Mouse (Mus musculus) retina, postnatal 7 days (tissue): ENCODE measurements around the gene Slc43a3.
"Not testable (repeated sequence)": the region's sequence is repeated elsewhere in the genome, so short reads cannot be mapped to it uniquely, and the experiment has no call there.

Source experiments
- DNase-seq: peaks from one replicate; pipeline ENCODE4 v3.0.0-alpha.2; 2012; ENCODE audit warnings: low read depth, low spot score

Slc43a3 gene

DNA sequence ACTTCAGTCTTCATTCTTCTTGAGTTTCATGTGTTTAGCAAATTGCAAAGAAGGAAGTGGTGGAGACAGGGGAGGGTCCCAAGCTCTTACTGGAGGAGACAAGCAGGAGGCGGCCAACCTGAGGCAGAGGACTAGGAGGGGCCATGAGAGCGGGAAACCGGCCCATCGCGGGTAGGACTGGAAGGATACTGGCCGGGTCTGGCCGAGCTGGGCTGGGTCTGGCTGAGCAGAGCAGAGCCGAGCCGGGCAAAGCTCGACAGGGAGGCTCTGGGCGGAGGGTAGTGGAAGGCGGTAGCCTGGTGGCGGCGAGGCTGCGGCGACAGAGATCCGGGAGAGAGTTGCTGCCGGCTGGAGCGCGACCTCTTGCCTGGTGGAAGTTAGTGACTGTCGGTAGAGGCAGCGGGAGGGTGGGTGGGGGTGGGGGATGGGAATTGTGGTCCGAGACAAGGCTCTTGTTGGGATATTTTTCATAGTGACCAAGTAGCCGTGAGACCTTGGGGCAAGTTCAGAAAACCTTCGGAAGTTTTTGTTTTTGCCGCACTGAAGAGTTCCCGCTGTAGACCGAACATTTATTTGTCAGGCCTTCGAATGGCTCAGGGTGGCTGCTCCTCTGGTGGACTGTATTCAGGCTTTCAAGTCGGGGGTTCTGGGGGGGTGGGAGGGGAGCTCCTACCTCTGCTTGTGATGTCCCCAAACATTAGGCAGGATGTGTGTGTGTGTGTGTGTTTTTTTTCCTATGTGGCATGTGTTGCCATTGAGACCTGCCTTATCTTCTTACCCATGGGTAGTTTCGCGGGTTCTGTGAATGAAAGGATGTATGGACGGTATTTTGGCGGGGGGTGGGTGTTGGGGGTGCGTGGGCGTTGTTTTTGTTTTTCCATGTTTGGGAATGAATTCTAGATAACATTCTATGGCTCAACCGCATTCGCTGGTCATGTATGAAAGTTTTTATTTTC, at the start of gene Slc43a3:
Gene Slc43a3, plus strand, starts transcription at position 106 of the 956 bp plus-strand sequence.
- no peak for DNase-seq

DNA sequence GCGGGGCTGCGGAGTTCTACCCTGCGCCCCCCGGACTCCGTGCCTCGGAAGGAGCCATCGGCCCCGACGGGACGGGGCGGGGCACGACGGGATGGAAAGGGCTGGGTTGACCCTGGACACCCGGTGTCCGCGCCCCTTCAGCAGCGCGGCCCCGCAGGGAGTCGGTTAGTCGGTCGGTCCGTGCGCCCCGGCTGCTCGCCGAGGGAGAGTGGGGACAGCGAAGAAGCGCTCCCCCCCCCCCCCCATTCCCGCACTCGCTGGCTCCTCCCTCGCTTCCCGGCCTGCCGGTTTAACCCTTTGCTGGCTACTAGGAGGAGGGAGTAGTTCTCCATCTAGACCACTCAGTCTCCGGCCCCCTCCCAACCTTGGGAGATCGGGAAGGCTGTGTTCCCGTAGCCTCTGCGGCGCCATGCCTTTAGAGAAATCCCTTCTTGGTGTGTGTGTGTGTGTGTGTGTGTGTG, 49.5 kb upstream of the Slc43a3 start:
- DNase-seq: no peak

DNA sequence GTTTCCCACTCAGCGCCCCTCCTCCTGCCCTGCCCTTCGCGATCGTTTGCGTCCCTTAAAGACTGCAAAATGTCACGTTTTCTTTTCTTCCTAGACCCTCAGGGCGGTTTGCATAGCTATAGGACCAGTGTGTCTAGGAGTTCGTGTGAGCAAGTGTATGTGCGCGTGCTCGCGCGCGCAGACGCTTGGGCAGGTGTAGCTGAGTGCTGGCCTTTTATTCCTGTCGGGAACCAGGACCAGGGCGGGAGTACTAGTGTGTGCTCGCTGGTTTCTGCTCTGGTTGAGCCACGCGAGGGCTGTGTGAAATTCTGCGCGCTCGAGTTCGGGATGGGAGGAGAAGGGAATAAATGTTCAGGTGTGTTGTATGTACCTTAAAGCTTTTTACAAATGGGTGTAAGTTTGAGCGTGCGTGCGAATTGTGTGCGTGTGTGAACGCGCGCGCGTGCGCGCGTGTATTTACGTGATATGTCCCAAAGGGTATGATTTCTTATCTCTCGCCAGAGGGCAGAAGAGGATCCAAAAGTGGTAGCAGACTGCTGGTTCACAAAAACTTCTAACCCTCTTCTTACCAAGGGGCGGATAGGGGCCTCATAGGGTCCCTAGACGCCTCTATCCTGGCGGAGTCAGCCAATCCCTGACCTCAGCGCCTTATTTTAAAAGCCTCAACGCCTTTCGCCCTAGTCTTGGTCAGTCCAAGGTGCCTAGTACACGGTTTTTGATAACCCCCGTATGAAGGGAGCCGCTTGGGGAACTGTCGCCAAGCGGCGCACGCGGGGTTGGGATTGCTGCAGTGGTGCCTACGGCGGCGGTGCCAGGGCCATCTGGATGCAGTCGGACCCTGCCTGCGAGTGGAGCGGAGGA, 48.7 kb upstream of the Slc43a3 start:
- no peak for DNase-seq

DNA sequence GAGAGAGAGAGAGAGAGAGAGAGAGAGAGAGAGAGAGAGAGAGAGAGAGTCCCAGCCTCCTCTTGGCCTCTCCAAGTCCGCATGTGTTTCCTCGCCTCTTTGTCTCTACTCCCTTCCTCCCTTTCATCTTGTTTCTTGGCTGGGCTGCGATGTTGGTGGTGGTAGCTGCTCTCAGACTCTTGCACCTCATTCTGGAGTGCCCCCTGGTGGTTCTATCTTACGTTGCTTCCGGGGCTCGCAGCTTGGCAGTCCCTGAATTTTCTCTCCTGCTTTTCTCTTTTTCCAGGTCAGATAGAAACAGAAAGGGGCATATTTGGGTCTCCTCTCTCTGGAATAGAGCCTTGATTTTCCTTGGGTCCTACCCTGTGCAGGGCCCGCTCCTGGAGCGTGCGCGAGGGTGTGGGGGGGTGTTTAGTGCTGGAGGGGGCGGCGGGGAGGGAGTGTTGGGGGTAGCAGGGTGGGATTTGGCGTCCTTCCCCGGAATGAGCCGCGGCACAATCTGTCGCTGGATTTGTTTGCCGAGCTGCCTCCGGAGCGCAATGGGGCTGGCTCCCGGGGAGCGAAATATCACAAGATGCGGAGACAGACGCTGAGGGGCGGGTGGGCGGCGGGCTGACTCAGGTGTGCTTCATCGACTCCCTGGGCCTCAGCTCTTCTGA, 47.6 kb upstream of the Slc43a3 start:
- DNase-seq: peak; percentile 75

DNA sequence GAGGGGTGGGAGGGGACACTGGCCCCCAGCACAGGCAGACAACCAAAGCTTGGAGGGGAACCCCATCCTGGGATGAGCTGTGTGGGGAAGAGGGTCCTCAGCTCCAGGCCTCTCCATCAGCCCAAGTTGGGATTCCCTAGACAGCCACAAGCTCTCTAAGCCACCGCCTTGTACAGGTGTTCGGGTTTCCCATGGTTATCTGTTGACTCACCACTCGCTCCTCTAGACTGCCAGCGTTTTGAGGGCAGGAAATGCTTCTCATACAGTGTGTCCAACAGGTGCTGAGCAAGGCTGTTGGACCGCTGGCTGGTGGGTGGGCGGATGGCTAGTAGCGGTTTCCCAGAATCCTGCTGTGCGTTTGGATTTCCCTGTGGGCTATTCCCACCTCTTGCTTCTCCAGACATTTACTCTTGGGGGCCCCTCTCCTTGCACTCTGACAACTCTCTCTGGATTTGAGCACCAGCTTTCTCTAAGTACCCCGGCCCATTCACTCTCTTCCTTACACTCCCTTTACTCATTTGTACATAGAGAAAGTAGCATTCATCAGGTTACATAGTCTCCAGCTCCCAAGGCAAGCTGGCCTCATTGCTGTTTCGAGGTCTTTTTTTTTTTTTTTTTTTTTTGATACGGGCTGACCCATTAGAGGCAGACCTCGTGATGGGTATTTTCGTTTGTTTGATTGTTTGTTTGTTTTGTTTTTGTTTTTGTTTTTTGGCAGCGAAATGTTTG, 46.9 kb upstream of the Slc43a3 start:
- no peak for DNase-seq

DNA sequence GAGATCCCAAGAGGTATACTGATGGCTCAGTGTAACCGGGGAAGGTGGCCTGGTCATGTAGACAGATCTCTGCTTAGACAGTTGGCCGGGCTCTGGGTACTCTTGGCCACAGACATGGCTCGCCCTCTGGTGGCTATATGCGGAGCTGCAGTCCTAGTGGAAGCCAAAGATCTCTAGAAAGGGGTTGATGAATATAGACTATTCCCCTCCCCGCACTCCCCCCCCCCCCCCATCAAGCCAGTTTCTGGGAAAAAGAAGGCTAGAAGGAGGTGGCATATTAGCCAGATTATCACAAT, 46.4 kb upstream of the Slc43a3 start:
- DNase-seq: peak; percentile 70

DNA sequence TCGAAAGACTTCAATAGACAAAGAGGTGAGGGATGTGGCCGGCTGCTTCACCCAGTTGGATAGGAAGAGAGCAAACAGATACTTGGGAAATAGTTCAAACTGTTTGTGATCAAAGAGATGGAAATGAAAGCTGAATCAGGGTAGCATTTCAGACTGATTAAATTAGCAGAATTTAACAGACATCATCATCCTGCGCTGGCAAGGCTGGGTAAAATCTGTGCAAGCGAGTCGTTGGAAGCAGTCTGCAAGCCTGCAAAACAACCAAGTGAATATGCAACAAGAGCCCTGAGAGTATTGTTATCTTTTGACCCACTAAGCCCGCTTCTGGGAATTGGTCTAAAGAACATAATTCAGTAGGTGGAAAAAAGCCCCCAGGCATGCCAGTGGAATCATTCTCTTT, 43.0 kb upstream of the Slc43a3 start:
- no peak for DNase-seq

DNA sequence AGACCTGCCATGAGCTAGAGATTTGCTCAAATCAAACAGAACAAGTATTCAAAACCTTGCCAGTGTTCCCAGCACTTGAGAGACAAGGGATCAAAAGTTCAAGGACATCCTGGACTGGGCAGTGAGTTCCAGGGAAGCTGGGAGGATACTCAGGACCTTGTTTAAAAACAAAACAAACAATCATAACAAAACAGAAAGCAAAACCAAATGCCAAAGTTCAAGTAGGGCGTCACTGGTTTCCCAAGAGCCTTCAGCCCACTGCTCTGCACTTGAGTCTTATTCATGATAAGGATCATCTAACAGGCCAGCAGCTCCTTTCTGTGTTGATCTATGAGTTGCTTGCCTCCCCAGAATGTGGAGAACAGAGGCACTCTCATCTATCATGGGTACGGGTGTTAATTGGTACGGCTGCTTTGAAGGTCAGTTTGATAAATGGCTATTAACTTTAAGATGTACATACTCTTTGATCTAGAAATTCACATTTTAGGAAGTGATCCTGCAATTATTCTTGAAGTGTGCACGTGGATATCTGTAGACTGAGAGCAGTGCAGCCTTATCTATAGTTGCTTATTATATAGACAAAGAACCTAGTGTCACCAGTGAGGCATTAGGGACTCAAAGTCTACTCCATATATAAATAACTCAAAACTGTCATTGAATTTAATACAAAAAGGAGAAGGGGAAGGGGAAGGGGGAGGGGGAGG, 40.7 kb upstream of the Slc43a3 start:
- no peak for DNase-seq

DNA sequence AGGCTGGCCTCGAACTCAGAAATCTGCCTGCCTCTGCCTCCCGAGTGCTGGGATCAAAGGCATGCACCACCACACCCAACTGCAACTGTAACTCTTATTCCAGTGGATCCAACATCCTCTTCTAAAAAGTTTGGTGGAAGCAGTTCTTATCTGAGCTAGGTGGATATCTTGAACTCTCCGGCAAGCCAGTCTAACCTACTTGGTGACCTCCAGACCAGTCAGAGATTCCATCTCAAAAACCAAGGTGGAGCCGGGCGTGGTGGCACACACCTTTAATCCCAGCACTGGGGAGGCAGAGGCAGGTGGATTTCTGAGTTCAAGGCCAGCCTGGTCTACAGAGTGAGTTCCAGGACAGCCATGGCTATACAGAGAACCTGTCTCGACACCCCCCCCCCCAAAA, 39.7 kb upstream of the Slc43a3 start:
- not testable (repeated sequence) for DNase-seq

DNA sequence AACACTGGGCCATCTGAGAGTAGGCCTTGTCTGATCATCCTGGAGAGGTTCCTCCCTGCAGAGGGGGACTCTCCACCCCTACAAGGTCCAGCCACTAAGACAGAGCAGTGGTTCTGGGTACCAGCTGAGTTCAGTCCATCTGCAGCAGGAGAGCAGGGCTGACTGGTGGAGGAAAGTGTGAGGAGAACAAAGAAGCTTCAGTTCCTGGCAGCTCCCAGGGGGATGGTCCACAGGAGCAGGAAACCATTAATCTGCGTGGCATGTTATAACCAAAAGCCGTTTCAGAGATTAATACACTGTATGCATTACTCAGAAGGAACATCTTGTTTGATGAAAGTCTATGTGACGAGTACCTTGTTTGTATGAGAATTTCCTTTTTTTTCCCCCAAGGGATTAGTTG, 23.7 kb upstream of the Slc43a3 start:
- no peak for DNase-seq

DNA sequence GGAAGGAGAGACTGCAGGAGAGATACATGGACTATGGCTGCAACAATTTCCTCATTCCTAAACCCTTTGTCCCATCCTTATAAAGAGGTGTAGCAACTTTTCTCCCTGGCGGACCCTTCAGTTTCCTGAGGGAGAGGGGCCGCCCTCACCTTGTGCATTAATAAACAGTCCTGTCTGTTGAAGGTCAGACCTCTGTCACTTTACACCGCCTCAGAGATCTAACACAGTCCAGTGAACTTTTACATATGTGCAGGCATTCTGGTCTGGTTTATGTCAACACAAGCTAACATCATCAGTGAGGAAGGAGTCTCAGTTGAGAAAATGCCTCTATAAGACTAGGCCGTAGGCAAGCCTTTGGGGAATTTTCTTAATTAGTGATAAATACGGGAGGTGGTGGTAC, 22.5 kb upstream of the Slc43a3 start:
- DNase-seq: no peak

DNA sequence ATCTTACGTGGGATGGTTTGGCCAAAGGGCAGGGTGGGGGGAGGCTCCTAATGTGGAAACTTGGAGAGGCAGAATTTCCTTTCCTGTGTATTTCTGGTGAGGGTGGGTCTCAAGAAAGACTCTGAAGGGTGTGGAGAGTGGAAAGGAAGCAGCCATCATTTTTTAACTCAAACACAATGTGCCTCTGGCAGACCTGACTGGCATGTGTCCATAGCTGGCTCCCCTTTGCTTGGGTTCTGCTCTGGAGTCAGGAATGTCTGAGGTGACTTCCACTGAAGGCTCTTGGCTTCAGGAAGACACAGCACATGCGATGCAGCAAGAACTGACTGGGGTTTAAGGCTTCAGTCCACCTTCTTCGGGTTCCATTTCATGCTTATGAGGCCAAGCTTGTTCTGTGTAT, 21.0 kb upstream of the Slc43a3 start:
- DNase-seq: no peak

DNA sequence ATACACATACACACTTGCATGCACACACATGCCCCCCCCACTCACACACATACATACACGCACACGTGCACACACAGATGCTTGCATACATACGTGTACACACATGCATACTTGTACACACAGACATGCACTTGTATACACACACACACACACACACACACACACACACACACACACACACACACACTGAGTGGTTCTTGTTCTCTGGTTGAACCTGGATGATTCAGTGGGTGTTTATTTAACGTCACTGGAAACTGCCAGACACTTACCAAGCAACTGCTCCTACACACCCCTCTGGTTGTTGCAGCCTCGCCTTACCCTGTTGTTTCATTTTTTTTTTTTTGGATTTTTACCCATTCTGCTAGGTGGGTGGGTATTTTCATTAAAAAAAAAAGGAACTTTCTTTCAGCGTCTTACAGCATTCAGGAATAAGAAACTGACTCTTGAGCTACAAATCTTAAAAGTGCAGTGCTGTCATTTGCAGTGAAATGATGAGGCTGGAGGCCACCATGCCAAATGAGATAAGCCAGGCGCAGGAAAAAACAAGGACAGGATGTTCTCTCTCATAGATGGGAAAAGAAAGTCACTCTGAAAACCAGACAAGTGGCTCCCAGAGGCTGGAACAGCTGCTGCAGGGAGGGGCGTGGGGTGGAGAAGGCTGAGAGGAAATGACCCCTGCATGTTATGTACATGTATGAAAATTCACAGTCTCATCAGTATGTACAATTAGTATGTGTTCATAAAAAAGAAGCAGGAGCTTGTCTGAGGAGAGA, 19.6 kb upstream of the Slc43a3 start:
- no peak for DNase-seq

DNA sequence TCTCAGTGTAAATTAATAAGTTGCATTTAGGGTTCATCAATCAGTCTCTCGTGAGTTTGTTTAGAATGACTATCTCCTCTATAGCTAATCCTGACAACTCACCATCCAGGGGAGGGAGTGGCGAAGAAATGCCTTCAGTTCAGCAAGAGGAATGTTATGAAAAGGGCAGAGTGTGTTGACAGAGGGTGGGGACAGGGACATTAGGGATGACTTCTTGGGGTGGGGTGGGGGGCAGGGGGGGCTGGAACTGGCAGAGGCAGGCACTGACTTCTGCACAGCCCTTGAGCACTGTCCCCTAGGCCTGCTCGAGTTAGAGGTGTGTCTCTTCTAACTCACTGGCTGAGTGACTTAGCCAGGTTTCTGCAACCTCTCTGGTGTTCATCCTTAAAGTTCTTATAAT, 18.2 kb upstream of the Slc43a3 start:
- no peak for DNase-seq

DNA sequence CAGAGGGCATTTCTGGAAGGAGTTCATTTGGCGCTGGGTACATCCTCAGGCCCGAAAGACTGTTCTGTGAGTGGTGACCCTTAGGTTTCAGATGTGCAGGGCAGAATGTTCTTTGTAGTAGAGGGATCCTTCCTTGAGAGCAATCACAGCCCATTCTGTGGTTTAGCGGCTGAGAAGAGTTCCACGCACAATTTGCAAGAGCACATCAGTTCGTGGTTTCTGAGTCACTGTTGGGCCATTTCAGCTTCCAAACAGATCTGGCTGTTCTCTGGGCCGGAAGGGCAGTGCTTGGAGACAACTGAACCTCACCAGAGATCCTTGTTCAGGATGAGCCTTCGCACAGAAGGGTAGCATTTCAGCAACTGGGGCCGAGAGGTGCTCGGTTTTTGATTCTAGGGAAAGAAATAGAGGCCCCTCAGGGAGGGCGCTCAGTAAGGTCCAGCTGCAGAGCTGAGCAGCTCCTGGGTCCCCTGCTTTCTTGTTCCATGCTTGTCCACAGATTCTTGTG, 16.7 kb upstream of the Slc43a3 start:
- no peak for DNase-seq

DNA sequence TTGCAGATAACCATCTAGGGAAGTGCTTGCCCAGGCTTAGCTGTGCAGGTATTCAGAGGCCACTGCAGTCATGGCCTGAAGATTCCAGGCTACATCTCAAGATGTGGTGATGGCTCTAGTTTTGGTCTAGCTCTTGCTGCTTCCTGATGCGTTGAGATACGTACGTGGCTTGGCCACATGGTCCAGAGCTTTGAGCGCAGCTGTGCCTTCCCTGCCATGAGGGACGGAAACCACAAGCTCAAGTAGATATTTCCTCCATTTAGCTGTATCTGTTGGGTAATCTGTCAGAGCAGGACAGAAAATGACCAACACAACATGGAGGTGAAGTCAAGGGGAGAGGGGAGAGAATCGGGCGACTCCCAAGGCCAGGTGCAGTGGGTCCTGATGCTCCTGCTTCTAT, 6.2 kb upstream of the Slc43a3 start:
- no peak for DNase-seq

DNA sequence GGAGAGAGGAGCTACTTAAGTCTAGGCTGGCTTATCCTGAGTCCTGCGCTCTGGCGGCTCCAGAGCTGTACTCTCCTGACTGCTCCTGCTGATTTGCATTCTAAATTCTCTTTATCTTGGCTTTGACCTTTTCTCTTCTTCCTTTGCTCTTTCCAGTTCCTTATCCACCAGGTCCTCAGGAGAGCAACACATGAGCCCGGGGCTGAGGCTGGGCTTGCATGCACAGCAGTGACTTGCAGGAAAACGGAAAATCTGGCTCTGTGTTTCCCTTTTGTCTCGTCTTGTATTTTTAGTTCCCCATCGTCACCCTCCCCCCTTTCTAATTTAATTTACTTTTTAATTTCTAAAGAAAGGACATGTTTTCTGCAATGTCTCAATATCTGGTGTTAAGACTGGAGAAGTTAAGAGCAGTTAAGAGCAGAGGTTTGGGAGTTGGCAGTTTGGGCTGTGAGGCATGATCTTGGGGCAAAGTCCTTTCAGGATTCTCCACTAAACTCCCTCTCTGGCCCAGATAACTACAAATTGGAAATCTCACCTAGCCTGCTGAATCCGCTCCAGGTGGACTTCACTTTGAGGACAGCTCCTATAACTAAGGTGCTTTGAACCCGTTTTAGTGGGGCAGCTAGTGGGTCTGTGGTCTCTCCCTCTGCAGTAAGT, 2.3 kb upstream of the Slc43a3 start:
- DNase-seq: no peak

DNA sequence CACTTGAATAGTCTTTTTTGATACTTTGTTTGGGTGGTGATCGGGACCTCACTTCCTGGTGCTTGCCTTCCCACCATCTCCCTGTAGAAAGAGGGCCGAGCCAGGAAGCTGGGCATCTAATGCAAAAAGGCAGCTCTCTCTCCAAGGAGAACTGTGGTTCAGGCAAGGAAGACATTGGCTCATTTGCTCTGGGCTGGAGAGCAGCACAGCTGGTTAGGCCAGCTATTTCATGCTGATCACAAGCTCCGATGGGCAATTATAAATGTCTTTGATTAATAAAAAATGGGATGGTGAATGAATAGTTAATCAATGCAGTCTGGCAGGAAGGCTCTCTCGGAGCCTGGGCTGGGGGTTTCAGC, 1.8 kb upstream of the Slc43a3 start:
- DNase-seq: no peak

DNA sequence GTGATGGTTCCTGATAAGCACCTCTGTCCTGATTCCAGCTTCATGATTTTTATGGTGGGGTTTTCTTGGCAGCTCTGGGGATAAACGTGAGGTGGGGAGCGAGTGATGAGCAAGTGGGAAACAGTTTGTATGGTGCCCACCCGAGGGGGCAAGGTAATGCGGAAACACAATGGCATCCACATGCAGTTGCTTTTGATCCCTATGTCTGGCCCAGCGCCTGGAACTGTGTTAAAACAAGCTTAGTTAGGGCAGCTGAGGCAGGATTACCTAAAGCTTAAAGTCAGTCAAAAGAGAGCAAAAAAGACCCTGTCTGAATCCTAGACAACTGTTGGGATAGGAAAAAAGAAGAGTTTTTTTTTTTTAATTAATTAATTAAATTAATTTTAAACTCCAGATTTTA, 1.3 kb upstream of the Slc43a3 start:
- DNase-seq: no peak
